Mouse (Mus musculus) urinary bladder, postnatal 4 days (tissue): ENCODE measurements around the gene Ifitm5.
"Not testable (repeated sequence)": the region's sequence is repeated elsewhere in the genome, so short reads cannot be mapped to it uniquely, and the experiment has no call there.

Source experiments
- DNase-seq, 2 experiments: peaks; one replicate each; pipeline ENCODE4 v3.0.0; 2021 to 2022; ENCODE audit warnings: low spot score in 2 of 2

Gene Ifitm5

DNA sequence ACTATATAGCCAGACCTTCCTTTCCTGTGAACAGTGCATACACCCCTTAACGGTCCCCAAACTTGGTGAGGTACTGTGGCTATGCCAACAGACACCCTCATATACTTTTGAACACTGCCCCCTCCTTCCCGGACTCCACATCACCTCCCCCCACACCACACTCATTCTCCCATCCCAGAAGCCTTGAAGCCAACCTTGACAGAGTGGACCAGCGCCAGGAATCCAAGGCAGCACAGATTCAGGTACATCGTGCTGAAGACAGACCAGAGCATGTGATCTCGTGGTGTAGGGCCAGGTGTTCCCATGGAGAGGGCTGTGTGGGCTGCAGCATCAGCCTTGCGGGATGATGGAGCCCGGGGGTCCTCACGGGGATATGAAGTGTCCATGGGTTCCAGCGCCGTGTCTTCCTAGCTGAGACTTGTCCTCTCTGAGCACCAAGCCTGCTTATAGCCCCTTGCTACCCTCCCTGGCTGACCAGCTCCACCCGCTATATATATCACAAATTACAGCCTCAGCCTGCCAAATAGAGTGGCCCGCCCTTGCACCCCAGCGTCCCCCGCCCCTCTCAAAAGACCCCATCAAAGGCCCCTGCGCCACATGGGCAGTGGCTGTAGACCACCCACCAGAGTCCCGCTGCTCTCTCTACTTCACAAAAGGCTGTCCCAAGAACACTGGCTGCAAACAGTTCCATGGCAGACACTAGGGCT, at the start of gene Ifitm5:
Gene Ifitm5, minus strand, starts transcription at position 468 of the 707 bp plus-strand sequence.
- DNase-seq = no peak

DNA sequence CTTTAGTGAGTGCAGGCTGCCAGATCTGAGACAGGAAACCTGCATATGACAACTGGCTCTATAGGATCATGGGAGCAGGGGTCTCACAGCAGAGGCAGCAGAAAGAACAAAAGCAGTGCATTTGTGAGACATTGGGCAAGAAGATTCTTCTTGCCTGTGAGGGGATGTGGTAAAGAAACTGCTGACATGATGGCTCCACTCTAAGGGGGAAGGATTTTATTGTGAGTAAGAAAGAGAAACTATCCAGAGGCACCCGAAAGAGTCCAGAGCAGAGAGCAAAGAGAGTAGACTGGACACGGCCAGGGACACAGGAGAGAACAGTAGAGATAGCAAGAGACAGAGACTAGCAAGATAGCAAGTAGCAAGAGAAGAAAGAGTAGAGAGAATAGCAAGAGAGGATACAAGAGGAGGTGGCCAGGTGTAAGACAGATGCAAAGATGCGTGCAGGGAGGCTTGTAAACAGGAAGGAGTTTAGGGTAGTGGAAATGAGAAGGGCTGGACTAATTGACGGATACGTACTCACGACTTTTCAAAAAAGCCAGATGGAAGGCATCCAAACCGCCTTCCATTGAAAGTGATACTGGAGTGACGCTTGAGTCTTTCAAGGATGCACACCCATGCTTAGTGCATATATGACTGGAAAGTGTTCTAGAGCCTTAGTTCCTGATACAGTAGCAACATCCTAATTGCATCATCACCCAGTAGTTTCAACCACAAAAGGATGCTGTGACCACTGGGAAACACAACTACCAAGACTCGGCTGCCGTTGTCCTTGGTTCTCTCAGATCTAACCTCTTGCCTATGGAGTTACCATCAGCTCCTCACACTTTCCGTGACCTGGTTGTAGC, 49.0 kb upstream of the Ifitm5 start:
- no peak for DNase-seq

DNA sequence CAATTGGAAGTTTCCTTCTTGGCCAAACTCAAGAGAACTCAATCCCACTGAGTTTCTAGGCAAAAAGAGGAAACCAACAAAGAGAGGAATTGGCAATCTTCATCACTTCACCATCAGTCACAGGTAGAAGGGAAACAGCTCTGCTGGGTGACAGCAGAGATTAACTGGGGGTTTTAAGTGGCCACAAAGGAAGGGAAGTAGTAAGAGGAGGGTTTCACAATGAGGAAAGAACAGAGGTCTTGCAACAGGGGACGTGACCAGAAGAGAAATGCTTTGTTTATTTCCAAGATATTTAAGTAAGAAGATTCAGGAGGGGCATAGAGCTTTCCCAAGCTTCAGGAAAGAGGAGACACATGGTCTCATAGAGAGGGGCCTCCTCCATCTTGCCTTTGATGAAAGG, 47.7 kb upstream of the Ifitm5 start:
- no peak for DNase-seq

DNA sequence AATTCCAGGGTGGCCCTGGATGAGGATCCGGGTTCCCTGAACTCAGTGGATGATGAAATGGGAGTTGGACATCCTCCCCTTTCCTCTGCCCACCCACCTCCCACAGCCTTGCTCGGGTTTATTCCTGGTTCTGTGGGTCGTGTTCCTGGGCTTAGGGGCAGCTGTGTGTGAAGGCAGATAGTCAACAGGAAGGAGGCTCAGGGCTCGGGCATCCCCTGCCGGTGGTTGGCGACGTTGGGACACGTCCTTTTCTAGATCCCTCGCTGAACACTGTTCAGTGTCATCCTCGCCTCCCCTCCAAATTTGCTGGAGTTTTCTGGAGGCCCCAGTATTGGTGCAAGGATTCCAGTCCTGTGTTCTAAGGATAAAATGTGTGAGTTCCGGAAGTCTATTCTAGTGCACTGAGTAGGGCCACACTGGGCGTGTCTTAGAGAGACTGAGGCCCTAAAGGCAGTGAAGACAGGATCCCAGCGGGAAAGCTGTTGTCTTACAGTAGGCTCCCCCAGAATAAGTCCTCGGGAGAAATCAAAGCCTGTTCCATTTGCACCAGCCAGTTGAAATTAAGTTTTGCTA, 41.1 kb upstream of the Ifitm5 start:
- no peak for DNase-seq

DNA sequence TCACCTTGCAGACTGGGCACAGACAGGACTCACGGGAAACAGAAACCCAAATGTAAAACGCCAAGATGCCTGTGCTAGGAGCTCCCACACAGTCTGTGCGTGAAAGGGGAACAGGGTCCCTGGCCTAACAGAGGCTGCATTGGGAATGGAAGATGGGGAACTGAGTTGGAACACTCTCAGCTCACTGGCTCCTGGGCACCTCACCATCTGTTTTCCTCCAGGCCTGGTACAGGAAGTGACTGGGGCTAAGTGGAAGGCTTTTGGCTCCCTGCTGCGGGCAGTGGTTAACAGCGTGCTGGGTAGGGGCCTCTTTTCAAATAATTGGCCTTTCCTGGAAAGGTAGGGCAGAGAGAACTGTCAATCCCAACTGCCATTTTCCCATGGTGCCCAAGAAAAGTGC, 40.5 kb upstream of the Ifitm5 start:
- DNase-seq = no peak

DNA sequence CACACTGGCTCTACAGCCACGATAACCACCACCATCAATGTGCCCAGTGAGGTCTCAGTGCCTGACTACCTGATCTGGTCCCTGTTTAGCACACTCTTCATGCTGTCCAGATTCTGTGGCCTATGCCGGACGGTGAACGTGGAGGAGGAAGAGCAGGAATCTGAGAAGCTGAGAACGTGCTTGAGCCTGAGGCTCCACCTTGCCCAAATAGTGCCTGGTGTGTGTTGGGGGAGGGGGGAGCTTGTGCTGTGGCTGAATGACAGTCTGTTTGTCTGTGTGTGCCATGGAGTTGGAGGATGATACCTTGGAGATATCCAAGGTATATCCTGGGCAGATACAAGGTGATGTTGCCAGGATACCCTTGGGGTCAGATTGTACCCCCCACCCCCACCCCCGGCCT, 40.1 kb upstream of the Ifitm5 start:
- DNase-seq = no peak

DNA sequence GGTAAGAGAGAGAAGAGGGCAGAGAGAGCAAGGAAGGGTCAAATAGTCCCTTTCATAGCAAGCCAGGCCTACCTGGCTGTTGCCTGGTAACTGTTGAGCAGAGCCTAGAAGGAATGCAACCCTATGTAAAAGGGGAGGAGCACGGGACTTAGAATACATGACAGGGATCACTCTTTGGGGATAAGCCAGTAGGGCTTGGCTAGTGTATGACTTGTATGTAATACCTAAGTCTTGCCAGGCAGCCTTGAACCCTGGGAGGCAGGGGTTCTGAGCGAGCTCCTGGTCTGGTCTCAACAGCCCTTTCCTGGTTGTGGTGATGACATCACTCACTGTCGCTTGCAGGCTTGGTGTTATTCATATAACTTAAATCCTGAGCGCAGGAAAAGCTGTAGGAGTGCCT, 38.9 kb upstream of the Ifitm5 start:
- no peak for DNase-seq

DNA sequence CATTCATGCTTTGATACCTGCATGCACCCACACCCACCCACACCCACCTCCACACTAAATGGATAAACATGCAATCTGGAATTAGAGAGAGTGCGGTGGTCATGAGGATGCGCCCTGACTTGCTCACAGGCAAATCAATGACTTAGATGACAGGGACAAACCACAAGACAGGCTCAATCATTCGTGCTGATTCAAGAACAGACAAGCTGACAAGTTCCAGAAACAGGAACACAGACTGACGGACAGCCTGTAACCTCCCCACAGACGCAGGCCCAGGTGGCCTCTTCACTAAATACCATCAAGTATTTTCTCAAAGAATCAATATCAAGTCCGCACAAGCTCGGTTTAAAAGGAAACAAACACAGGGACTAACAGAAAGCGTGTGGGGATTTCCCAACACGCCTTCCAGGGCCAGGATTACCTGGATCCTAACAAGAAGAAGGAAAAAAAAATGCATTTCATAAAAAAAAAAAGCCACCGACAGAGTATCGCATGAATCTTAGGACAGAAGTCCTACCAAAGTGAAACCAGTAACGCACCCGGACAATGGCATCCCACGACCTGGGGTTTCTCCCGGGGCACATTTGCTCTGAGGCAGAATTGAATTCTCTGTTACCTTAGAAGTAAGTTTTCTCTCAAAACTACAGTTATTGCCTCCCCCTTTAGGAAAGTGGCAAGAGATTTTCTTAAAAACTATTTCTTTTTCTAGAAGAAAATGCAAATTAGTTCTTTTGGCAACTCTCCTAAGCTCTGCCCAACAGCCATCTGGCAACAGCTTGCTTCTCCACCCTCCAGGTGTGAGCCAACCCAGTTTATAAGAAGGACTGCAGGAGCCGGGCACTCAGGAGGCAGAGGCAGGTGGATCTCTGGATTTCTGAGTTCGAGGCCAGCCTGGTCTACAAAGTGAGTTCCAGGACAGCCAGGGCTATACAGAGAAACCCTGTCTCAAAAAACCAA, 37.4 kb upstream of the Ifitm5 start:
- DNase-seq = no peak

DNA sequence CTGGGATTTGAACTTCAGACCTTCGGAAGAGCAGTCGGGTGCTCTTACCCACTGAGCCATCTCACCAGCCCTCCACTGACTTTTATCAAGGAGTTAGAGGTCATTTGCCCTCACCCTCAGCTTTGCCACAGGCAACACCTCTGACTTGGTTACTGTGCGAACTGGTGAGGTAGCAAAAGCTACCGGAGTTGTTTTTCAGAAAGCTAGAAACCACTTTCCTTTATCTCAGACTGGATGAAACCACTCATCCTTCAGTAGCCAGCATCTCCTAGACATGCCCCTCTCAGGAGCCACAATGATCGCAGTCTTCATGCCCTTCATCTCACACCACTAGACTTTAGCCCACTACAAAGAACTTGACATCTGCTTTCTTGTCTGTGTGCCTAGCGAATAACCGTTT, 32.9 kb upstream of the Ifitm5 start:
- DNase-seq = no peak

DNA sequence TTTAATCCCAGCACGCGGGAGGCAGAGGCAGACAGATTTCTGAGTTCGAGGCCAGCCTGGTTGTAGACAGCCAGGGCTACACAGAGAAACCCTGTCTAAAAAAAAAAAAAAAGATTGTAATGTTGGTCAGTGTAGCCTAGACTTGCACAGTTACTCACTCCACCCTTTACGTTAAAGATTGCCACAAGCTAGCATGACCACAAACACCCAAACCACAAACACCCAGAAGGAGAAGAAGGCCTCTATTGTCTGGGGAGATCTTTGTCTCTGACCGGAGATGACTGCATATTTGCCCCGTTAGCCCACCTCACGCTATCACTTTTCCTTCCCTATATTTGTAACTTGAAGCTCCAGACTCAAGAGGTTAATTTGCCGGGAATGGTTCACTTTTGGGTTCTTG, 31.6 kb upstream of the Ifitm5 start:
- no peak for DNase-seq

DNA sequence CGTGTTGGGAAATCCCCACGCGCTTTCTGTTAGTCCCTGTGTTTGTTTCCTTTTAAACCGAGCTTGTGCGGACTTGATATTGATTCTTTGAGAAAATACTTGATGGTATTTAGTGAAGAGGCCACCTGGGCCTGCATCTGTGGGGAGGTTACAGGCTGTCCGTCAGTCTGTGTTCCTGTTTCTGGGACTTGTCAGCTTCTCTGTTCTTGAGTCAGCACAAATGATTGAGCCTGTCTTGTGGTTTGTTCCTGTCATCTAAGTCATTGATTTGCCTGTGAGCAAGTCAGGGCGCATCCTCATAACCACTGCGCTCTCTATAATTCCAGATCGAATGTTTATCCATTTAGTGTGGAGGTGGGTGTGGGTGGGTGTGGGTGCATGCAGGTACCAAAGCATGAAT, 26.6 kb upstream of the Ifitm5 start:
- not testable (repeated sequence) for DNase-seq

DNA sequence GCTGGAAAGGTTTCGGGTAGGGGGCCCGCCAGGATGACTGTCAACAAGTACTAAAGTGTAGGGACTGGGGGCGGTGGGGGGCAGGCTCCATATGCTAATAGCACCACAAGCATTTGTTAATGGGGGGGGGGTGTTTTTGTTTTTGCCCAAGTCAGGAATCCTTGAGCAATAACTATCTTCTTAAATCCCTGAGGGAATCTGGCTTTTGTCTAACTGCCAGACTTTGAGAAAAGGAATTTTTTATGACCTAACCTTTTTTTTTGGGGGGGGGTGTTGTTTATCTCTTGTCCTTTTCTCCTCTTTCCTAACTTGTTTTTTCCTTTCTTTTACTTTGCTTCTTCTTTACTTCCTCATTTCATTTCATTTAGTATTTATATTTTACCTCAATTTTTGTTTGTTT, 25.4 kb upstream of the Ifitm5 start:
- DNase-seq = no peak

DNA sequence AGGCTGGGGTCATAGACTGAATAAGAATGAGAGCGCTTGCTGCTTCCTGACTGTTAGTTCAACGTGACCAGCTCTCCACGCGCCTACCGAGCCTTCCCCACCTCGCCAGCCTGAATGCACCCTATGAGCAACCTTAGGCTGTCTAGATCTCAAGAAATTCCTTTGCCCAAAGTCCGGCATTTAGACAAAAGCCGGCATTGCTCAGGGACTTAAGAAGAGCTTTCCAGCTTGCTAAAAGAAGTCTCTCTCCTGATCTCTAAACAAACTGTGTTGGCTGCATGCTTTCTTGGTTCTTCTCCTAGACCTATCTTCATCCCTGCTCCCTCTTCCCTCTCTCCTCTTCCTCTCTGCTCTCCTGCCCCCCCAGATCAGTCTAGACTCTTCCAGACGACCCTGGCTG, 24.8 kb upstream of the Ifitm5 start:
- DNase-seq = no peak

DNA sequence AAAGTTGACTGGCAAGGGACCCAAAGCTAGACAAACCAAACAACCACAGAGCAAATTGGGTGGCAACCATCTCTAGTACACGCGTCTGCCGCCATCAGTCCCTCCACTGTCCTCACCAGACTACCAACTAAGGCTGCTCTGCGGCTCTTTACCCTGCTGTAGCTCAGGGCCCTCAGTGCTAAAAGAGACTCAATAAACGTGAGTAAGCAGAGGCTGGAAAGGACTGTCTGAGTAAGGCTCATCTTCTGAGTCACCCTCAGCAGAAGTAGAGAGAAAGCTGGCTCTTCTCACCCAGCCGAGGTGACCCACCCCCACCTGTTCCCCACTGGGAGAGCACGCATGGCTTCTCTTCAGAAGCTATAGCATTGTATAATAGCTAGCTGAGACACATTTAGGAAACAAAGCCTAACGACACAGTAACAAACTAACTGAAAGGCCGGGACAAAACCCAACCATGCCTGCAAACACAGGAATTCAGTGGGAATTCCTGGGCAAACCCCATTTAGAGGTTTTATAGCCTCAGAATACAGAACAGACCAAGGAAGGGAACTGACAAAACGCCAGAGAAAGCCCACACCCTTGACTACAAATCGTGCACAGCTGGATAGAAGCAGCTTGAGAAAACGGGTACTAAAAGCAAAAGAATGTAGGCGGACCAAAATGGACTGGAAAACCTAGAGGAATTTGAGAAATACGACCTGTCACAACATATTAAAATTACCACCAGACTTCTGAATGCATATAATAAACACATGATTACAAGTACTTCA, 23.5 kb upstream of the Ifitm5 start:
- no peak for DNase-seq

DNA sequence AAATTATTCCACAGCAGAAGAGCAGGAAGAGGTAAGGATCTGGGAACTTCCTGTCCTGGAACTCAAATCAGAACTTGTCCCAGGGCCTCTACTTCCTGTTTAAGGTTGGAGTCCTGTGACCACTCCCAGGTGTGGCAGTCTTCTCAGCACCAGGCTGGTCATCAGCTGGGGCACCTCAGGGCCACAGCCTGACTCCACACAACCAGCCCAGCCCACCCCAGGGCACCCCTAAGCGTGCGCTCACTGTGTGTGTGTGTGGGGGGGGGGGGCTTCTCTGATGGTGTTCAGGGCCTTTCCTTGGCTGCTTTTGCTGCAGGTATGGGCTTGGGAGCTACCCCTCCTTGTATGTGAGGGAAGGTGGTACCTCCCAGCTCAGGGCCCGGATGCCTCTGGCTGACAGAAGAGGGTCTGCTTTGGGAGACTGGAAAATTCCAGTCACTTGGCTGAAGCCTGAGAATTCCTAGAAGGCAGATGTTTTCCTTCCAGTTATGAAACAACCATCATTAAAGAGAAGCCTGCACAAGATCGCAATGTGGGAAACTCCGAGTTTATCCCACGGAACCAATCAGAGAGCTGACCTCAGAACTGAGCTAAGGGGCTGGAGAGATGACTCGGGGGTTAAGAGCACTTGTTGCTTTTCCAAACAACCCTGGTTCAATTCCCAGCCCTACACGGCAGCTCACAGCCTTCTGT, 21.5 kb upstream of the Ifitm5 start:
- DNase-seq = no peak

DNA sequence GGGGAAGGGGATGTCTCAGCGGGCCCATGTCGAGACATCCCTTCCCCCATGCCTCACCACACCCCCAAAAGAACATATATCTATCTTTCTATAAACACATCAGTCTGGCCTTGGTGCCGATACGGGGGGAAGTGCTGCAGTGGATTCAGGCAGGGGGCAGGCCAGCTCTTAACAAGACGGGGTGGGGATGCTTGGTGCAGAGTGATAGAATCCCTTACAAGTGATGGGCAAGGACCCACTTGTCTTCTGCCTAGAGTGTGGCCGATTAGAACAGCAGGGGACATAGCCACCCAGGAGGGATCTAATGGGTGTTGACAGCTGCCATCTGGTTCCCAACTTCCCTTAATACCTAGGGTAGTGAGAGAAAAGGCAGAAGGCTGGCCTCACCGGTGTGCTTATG, 20.8 kb upstream of the Ifitm5 start:
- DNase-seq = no peak

DNA sequence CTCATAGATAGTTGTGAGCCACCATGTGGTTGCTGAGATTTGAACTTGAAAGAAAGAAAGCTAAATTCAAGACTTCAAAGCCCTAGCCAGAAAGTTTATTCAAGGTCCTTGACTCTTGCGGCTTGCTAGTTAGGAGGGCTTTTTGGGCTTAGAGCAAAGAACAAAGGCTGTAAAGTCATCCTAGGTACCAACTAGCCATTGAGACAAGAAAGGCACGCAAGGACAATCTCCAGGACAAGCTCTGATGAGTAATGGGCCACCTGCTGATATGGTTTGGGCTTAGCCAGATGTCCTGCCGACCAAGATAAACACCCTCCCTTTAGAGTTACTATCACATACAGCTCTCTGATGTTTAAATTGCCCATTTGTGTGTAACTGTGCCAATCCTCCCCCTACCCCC, 18.6 kb upstream of the Ifitm5 start:
- not testable (repeated sequence) for DNase-seq

DNA sequence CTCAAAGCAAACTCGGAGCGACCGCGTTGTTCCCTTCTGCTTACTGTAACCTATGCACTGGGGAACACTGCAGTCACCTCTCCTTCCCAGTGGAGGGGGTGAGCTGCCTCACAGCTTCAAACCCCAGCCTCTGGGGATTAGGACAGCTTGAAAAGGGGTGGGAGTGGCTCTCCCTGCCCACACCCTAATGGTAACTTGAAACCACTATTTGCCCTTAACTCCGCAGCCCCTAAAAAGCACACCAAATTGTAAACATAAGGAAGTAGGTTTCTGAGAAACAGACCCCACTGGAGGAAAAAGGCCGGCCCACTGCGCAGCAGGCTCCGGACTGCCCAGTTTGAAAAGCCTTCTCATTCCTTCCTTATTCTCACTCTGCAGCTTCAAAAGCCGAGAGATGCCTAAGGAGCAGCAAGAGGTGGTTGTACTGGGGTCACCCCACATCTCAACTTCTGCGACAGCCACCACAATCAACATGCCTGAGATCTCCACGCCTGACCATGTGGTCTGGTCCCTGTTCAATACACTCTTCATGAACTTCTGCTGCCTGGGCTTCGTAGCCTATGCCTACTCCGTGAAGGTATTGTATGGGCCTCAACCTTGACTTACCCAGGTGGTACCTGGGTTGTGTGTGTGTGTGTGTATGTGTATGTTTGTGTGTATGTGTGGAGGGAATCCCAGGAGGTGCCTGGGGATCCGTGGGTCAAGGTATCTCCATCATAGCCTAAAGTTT, 17.9 kb upstream of the Ifitm5 start:
- peak in 1 of 2 experiments; percentile 60 for DNase-seq

DNA sequence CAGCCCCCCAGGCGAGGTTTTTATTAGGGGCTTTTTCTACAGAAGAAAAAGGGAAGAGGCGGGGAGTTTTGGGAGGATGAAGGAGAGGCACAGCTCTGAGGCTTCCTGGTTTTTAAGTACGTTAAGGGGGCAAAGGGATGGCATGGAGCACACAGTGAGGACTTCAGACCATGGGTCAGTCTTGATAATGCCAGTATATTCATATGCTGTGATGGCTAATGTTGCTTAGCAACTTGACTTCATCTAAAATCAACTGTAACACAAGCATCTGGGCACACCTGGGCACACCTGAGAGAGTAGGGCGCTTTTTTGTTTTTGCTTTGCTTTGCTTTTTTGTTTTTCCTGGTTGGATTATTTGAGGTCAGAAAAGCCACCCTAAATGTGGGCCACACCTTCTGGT, 16.8 kb upstream of the Ifitm5 start, which contains the start of gene Ifitm1:
Gene Ifitm1, plus strand, starts transcription at position 301 of the 400 bp plus-strand sequence.
- peak in 1 of 2 experiments; percentile 26 for DNase-seq

DNA sequence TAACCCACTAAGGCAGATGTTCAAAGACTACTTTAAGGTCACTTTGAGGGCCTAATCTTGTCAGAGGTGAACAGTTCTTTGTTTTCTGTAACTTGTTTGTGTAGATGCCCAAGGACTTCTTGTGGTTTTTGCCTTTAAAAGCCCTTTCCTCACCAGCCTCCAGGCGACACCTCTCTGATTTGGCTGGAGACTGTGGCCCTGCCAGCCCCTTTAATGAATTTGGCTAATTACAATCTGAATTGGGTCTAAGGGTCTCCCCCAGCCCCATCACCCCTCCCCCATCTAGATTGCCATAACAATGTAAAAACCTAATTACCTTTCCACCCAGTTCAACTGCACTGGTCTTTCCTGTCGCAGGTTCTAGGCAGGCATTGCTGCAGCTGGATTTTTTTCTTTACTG, 12.6 kb upstream of the Ifitm5 start:
- no peak for DNase-seq
